Mouse (Mus musculus) natural killer cell, adult 2 months (primary cell): ENCODE results near the gene Hmcn1.

Experiments used
- DNase-seq, 2 experiments: peaks; one replicate each; pipeline ENCODE4 v3.0.0; 2022; ENCODE audit warnings: low spot score in 2 of 2

Hmcn1 gene

GRCm38 (mm10) chr1:150537410-150538128, 455.7 kb downstream of the Hmcn1 start:
- DNase-seq = no peak

- no peak for DNase-seq
Observed at GRCm38 (mm10) chr1:150535770-150536534, 457.3 kb downstream of the Hmcn1 start.

GRCm38 (mm10) chr1:150534587-150534986, 458.6 kb downstream of the Hmcn1 start:
- no peak for DNase-seq

GRCm38 (mm10) chr1:150513041-150513440, 480.2 kb downstream of the Hmcn1 start:
- no peak for DNase-seq
